Mouse (Mus musculus): ENCODE data around the gene Zc3hav1l. TPM values are rescaled to one million over a fixed set of nuclear protein-coding genes. Genes with fewer than 3 reads are reported as not detected.

The Zc3hav1l gene
- total RNA-seq (2017), result 5.6 and 7.0 TPM in 2 replicates

GRCm38 (mm10) chr6:38298761-38299401, at the start of gene Zc3hav1l:
Gene Zc3hav1l, minus strand, starts transcription at chr6:38299259.
- ATAC-seq (replicated peaks; ENCODE audit: low read depth, poor library complexity, severe bottlenecking), result peak; percentile 81

DNA sequence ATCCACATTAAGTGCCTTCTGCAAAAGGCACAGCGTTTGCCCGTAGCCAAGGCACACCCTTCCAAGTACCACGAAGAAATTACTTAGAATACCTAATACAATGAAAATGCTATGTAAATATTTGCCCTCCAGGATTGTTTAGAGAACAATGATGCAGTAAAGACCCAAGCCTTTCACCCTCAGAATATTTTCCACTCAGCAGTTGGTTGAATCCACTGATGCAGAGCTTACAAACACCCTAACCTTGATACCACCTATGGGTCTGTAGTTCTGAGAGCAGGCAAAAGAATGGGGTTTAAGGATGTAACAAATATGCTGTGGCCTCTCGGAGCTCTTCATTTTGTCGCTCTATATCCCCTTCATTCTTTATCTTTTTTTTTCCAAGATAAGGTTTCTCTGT, 48.8 kb upstream of the Zc3hav1l start:
- ATAC-seq (replicated peaks; ENCODE audit: low read depth, poor library complexity, severe bottlenecking), result no peak

GRCm38 (mm10) chr6:38345796-38346195, 46.7 kb upstream of the Zc3hav1l start:
- ATAC-seq (replicated peaks; ENCODE audit: low read depth, poor library complexity, severe bottlenecking), result peak; percentile 80

GRCm38 (mm10) chr6:38344006-38344670, 45.1 kb upstream of the Zc3hav1l start:
- no peak for ATAC-seq (replicated peaks; ENCODE audit: low read depth, poor library complexity, severe bottlenecking)

DNA sequence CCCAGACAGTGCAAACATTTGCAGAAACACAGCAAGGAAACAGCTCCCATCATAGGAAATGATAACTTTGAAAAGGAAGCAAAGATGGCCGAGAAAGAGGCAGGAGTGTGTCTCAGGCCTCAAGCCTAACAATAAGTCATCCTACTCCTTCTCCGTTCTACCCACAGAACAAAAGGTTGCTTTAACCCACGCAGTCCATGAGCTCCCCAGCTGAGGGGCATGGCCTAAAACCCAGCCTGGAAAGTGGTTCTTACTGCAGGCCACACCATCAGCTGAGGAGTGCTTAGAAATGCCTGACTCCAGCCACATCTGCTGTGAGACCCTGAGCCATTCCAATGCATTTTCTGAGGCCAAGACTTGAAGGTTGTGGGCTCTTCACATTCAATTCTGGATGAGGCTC, 44.5 kb upstream of the Zc3hav1l start:
- no peak for ATAC-seq (replicated peaks; ENCODE audit: low read depth, poor library complexity, severe bottlenecking)

DNA sequence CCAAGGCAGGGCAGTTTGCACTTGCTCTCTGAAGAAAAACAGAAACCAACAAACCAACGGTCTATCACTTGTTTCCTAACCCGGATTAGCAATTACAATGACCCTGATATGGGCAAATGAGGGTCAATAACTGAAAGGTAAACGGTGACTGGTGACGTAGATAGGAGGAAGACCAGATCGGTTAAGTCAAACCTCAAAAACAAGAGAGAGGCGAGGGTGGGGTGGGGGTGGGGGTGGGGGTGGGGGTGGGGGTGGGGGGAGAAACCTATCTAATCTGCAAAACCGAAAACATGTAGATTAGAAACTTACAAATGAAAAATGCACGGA, 43.6 kb upstream of the Zc3hav1l start:
- ATAC-seq (replicated peaks; ENCODE audit: low read depth, poor library complexity, severe bottlenecking), result no peak

- ATAC-seq (replicated peaks; ENCODE audit: low read depth, poor library complexity, severe bottlenecking), result peak; percentile 73
These were observed 42.9 kb upstream of the Zc3hav1l start for GRCm38 (mm10) chr6:38341751-38342665.

GRCm38 (mm10) chr6:38339078-38339477, 40.0 kb upstream of the Zc3hav1l start:
- ATAC-seq (replicated peaks; ENCODE audit: low read depth, poor library complexity, severe bottlenecking), result no peak

DNA sequence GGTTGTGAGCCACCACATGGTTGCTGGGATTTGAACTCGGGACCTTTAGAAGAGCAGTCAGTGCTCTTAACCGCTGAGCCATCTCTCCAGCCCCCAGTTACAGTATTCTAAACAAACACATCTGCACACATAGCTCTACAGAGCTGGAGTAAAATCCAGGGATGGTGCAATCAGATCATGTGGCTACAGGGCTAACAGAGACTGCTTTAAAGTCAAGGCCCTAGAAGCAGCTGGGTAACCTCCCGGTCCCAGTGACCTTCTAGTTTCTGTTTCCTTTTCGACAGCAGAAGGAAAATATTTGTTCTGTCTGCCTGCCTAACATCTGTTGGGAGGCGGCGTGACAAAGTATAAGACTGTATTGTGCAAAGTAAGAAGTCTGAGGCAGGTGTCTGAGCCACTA, 38.9 kb upstream of the Zc3hav1l start:
- no peak for ATAC-seq (replicated peaks; ENCODE audit: low read depth, poor library complexity, severe bottlenecking)

- ATAC-seq (replicated peaks; ENCODE audit: low read depth, poor library complexity, severe bottlenecking), result no peak
These were observed 38.2 kb upstream of the Zc3hav1l start for GRCm38 (mm10) chr6:38337166-38337705.

GRCm38 (mm10) chr6:38335264-38335663, 36.2 kb upstream of the Zc3hav1l start:
- ATAC-seq (replicated peaks; ENCODE audit: low read depth, poor library complexity, severe bottlenecking), result no peak

GRCm38 (mm10) chr6:38326596-38326995, 27.5 kb upstream of the Zc3hav1l start:
- peak; percentile 63 for ATAC-seq (replicated peaks; ENCODE audit: low read depth, poor library complexity, severe bottlenecking)

DNA sequence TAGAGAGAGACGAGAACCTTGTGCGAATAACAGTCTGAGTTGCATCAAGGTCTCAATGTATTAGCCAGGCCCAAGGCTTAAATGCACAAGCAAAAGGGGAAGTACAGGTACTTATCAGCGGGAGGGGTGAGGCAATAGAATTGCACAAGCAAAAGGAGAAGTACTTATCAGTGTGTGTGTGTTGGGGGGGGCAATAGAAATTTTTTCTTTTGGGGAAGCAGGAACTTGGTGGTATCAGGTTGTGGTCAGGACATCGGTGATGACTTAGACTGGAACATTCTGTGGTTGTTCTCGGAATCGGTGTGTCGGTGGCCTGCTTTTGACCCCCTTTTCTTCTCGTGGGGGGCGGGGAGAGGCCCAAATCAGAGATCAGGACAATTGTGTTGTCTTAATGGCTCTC, 21.6 kb upstream of the Zc3hav1l start:
- 0 out of 2 replicates have a peak, but pooled peaks have one; percentile 47 for ATAC-seq (replicated peaks; ENCODE audit: low read depth, poor library complexity, severe bottlenecking)

GRCm38 (mm10) chr6:38316050-38316449, 17.0 kb upstream of the Zc3hav1l start:
- no peak for ATAC-seq (replicated peaks; ENCODE audit: low read depth, poor library complexity, severe bottlenecking)

- no peak for ATAC-seq (replicated peaks; ENCODE audit: low read depth, poor library complexity, severe bottlenecking)
These were observed 10.7 kb upstream of the Zc3hav1l start for GRCm38 (mm10) chr6:38309741-38310140.

DNA sequence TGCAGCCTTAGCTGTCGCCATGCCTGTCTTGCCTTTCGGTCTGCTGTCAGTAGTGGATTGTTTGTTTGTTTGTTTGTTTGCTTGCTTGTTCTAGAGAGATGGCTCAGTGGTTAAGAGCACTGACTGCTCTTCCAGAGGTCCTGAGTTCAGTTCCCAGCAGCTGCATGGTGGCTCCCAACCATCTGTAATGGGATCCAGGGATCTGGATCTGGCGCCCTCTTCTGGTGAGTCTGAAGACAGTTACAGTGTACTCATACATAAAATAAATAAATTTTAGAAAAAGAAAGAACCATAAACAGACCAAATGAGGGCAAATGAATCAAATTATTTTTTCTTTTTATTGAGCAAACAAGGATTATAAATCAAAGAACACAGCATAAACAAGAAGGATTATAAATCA, 5.9 kb upstream of the Zc3hav1l start:
- ATAC-seq (replicated peaks; ENCODE audit: low read depth, poor library complexity, severe bottlenecking), result no peak

DNA sequence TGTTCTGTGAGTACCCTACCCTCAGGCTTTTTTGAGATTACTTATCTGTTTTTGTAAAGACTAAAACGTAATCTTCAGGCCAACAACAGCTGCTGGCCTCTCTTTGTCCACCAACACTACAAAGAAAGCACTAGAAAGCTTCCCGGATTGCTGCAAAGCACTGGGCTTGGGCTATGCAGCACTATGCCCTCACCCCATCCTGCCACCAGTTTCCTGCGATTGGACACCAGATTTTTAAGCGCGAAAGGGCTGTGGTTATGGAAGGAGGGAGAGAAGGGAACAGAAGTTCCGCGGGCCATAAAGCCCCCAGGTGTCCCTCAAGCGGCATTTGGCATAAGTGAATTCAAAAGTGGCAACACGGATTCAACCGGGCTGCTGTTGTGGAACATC, 818 bp downstream of the Zc3hav1l start:
- ATAC-seq (replicated peaks; ENCODE audit: low read depth, poor library complexity, severe bottlenecking), result peak; percentile 72

GRCm38 (mm10) chr6:38297580-38298245, 1.3 kb downstream of the Zc3hav1l start:
- ATAC-seq (replicated peaks; ENCODE audit: low read depth, poor library complexity, severe bottlenecking), result no peak

GRCm38 (mm10) chr6:38293708-38294107, 5.4 kb downstream of the Zc3hav1l start:
- no peak for ATAC-seq (replicated peaks; ENCODE audit: low read depth, poor library complexity, severe bottlenecking)

Measured in common myeloid progenitor, adult 5-6 weeks (primary cell).